Mouse (Mus musculus): ENCODE data around the gene Tbl3.

- TF ChIP-seq CTCF (IDR thresholded peaks at IDR 0.05; ENCODE audit: borderline replicate concordance, insufficient read depth, low read depth, low read length): no peak
- no peak for TF ChIP-seq POLR2A (IDR thresholded peaks at IDR 0.05; ENCODE audit: borderline replicate concordance, insufficient read depth, low read length)
Measured at GRCm38 (mm10) chr17:24716166-24716682, 8.8 kb upstream of the Tbl3 start.

All from cerebellum, adult 2 months (tissue).